Mouse (Mus musculus) heart, postnatal 0 days (tissue): ENCODE measurements at regions not wholly inside any gene's neighbourhood (a gene's known extent, or its start where the extent isn't known, plus 50 kb on each side); places are given as distances from the start of the nearest gene placed in this dataset.

Source experiments
- CTCF ChIP-seq: IDR thresholded peaks from 2 replicates; pipeline ENCODE4 v1.5.1; 2016; ENCODE audit warnings: antibody characterized with exemption, control low read depth, low read depth
- EP300 ChIP-seq: IDR thresholded peaks from 2 replicates; pipeline ENCODE4 v1.6.1; 2016; ENCODE audit warnings: antibody characterized with exemption, low read depth

DNA sequence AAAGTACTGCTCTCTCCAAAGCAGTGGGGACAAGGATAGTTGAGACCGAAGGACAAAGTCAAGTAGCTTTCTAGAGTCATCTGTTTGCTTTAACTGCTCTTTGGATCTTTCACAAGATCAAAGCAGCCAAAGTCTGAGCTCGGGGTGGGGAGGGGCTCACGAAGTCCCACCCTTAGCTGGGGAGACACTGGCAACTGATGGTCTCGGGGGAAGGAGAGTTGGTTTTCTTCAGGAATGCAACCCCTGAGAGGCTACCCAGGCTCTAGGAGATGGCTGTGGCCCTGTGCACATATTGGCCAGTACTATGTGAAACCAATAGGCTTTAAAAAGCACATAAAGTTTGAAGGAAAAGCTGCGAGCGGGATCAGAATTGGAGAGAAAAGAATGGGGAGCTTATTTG is 121.5 kb downstream of the Tsen15 start:
- TF ChIP-seq CTCF (no peak), EP300 (no peak)
